Mouse (Mus musculus) olfactory bulb, adult 2 months (tissue): ENCODE measurements around the gene Fam47e.

Experiments
- CTCF ChIP-seq: fragments of 200-500 bp; IDR thresholded peaks from 2 replicates; pipeline ENCODE4 v1.5.1; 2012; ENCODE audit warnings: low read depth, mild to moderate bottlenecking, low read length, moderate library complexity; ENCODE audit not compliant: insufficient read depth
- POLR2A ChIP-seq: fragments of 200-500 bp; IDR thresholded peaks from 2 replicates; pipeline ENCODE4 v1.6.1; 2012; ENCODE audit warnings: mild to moderate bottlenecking, low read depth, low read length, moderate library complexity; ENCODE audit not compliant: insufficient read depth

GRCm38 (mm10) chr5:92512066-92512465 lies 42.8 kb upstream of the Fam47e start:
- TF ChIP-seq CTCF (no peak), POLR2A (no peak)
